Mouse (Mus musculus) sigmoid colon, adult 10 weeks (tissue): ENCODE data around the gene Ifi27l2a. TPM values are rescaled to one million over a fixed set of nuclear protein-coding genes. Genes with fewer than 3 reads are reported as not detected.

Experiments
- polyA plus RNA-seq: library from polyadenylated mRNA; stranded (reverse); fragments of 350-450 nt; fragmentation: Illumina TruSeq; extraction: RNeasy Lipid Tissue Mini Kit (QIAGEN cat#74804); gene quantifications from one replicate; pipeline ENCODE4 v1.2.3, GENCODE M21; 2014; ENCODE audit warnings: low read depth, low replicate concordance

The Ifi27l2a gene
- polyA plus RNA-seq = 10.3 TPM

DNA sequence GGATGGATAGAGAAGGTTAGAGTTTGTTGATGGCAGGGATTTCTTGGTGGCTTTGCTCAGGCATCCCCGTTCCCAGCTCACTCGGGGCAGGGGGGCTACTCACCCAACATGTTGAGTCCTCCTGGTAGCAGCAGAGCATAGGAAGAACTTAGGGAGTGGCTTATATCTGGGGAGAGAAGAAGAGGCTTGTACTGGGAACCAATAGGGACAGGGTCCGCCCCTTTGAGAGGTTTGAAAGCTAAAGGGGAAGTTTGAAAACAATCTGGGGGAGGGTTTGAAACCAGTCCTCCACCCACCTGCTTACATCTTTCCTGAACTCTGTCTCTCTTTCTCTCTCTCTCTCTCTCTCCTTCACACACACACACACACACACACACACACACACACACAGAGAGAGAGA, at the start of gene Ifi27l2a:
Ifi27l2a (minus strand) TSS at position 157 of the 400 bp plus-strand sequence.

DNA sequence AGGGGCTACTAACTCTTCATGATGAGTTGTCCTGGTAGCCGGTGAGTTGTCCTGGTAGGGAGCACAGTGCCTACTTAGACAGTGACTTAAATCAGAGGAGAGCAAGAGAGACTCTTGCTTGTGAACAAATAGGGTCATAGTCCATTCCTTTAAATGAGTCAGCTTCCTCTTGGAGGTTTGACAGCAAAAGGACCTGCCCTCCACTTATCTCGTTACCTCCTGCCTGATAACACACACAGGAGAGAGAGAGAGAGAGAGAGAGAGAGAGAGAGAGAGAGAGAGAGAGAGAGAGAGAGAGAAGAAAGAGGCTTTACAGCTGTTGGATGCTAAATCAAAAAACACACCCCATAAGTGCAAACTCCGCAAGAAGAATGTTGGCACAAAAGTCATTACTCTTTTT, 13.7 kb upstream of the Ifi27l2a start, which contains the start of gene Ifi27l2b:
Ifi27l2b (minus strand) TSS at position 84 of the 400 bp plus-strand sequence.

DNA sequence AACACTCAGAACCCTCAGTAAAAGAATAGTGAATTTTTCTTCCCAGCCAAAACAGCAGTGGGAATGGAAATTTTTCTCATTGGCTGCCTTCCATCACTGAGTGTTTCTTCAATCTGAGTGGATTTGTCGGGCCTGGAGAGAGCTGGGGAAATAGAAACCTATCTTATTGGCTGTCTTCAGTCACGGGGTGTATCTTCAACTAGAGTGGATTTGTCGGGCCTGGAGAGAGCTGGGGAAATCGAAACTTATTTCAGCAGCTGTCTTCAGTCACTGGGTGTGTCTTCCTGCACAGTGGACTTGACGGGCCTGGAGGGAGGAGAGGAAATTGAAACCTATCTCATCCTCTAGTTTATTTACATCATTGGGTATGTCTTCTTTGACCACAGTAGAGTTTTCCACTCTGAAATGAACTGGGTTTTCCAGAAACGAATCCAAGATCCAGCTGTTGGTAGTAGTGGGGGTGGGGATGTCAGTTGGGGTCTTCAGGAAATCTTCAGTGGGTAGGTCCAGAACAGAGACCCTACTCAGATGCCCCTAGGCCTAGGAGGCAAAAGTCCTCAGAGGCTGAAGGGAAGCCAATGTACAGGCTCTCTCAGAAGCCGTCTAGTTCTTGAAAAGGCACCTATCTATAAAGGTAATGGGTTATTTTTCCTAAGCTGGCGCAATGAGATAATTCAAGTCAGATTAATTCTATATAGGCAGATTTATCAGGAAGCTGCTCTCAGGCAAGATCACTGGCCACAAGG, 9.3 kb downstream of the Ifi27l2a start, which contains the start of gene Ifi27:
Ifi27 (plus strand) TSS at position 226 of the 746 bp plus-strand sequence.

DNA sequence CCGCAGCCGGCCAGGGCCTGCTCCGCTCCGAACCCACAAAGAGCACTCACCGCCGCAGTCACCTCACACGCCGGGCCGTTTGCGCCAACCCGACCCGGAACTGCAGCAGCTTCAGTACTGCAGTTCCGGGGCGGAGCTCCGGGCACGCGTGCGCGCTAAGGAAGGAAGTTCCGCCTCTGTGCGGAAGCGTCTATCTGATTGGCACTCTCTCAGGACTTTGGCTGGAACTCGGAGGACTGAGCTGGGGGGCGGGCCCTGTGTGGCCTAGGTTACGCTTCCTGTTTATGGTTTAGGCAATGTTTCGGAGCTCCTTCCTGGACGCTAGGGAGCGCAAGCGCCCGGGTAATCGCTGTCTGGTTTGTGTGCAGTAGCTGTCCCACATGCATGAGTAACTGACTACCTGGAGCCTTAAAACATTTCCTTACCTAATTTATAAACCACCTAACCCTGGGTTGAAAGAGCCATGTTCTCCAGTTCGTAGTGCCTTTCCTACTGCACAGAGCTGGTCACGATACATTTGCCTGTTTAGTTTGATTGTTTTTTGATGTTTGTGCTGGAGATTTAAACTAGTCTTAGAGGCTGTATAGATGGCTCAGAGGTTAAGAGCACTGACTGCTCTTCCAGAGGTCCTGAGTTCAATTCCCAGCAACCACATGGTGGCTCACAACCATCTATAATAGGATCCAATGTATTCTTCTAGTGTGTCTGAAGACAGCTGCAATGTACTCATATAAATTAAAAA, 17.6 kb downstream of the Ifi27l2a start, which contains the start of gene Ddx24:
Ddx24 (minus strand) TSS at position 102 of the 742 bp plus-strand sequence.

DNA sequence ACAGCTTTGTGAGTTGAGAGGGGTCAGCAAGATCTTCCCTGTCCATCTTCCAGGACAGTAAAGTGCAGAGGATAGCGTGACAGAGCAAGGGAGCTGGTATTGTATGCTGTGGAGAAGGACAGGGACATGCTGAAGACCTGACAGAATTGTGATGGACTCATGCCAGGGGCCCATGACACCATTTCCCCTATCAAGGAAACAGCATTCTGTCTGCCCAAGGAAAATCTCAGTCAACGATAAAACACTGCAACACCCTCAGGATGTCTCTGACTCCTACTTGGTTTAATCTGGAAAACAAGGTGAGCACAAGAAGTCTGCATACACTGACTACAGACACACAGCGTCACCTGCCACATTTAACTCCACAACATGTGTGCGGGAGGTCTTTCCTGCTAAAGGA, 35.8 kb downstream of the Ifi27l2a start, which contains the start of gene 9330161L09Rik:
9330161L09Rik (minus strand) TSS at position 101 of the 400 bp plus-strand sequence.

Other genes with a start within 250 kb of the Ifi27l2a start
- not detected for gene Prima1, start 201.5 kb downstream of the Ifi27l2a start, polyA plus RNA-seq
- not detected for gene Fam181a, start 132.7 kb downstream of the Ifi27l2a start, polyA plus RNA-seq
- 0.38 TPM for gene Asb2, start 87.7 kb downstream of the Ifi27l2a start, polyA plus RNA-seq
- gene Otub2, start 55.0 kb downstream of the Ifi27l2a start, polyA plus RNA-seq = 1.1 TPM
- 0.47 TPM for gene 9330161L09Rik, start 35.9 kb downstream of the Ifi27l2a start, polyA plus RNA-seq
- gene Ddx24, start 17.9 kb downstream of the Ifi27l2a start, polyA plus RNA-seq = 25.0 TPM
- gene Ifi27, start 9.5 kb downstream of the Ifi27l2a start, polyA plus RNA-seq = 37.5 TPM
- gene Ifi27l2b, start 13.5 kb upstream of the Ifi27l2a start, polyA plus RNA-seq = 52.6 TPM
- 2.8 TPM for gene Ppp4r4, start 88.6 kb upstream of the Ifi27l2a start, polyA plus RNA-seq
- gene Serpina10, start 187.8 kb upstream of the Ifi27l2a start, polyA plus RNA-seq = 0.13 TPM
- gene Serpina6, start 213.5 kb upstream of the Ifi27l2a start, polyA plus RNA-seq = not detected
- not detected for gene Serpina16, start 232.5 kb upstream of the Ifi27l2a start, polyA plus RNA-seq